Mouse (Mus musculus): ENCODE measurements at regions not wholly inside any gene's neighbourhood (a gene's known extent, or its start where the extent isn't known, plus 50 kb on each side); places are given as distances from the start of the nearest gene placed in this dataset.

- TF ChIP-seq POLR2A (IDR thresholded peaks at IDR 0.05; ENCODE audit: low read depth, low read length) (no peak), CTCF (IDR thresholded peaks at IDR 0.05; ENCODE audit: extremely low read depth, insufficient read depth, insufficient read length, insufficient replicate concordance) (no peak)
Measured at GRCm38 (mm10) chr17:80831686-80832085, 103.4 kb upstream of the Map4k3 start.
